Mouse (Mus musculus) erythroblast, adult 5-6 weeks (primary cell): Measurements from ENCODE around the gene Nutm1. TPM values are rescaled to one million over a fixed set of nuclear protein-coding genes. Genes with fewer than 3 reads are reported as not detected.

Experiments
- ATAC-seq: replicated peaks from 2 replicates; pipeline ENCODE4 v1.8.0; 2016; ENCODE audit warnings: moderate number of reproducible peaks, mild to moderate bottlenecking, moderate TSS enrichment, inconsistent platforms; ENCODE audit not compliant: poor library complexity, low FRiP score, severe bottlenecking
- total RNA-seq, 2 experiments: library from RNA; stranded (forward) in 1 of 2; stranded (reverse) in 1 of 2; fragments of 150-400 nt in 1 of 2; fragments of 200-764, 138-1000 nt in 1 of 2; gene quantifications; 2 replicates each; pipeline versions ENCODE4 v1.2.3 to v1.2.4; 2015 to 2017; ENCODE audit warnings: low replicate concordance in 2 of 2

Nutm1 gene
- total RNA-seq, 2 experiments from 2014 or later = not detected

DNA sequence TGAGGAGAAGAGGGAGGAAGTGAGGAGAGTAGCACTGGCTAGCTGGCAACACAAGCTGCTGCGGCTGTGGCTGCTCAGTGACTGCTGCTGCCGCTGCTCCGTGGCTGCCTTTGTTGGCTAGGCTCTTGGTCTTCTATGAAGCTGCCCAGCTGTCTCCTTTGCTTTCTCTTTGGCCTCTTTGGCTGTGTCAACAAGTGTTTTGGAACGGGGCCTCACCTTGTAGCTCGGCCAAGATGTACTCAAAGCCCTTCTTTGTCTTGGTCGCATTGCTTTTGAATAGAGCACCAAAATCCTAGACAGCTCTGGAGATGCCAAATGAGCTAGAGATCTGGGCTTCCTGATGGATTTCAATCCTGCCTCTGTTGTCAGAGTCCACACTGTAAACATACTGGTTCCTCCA is 48.9 kb downstream of the Nutm1 start:
- ATAC-seq = no peak

GRCm38 (mm10) chr2:112203056-112203455 is 56.0 kb downstream of the Nutm1 start:
- ATAC-seq = no peak

Other genes starting within 250 kb of the Nutm1 start
- gene Olfr1310, start 246.6 kb downstream of the Nutm1 start, total RNA-seq (2015; ENCODE audit: low replicate concordance) = not detected in 2 replicates
- not detected in 2 replicates for gene Olfr1310, start 246.6 kb downstream of the Nutm1 start, total RNA-seq (2017; ENCODE audit: low replicate concordance)
- not detected in 2 replicates for gene Olfr1311, start 234.9 kb downstream of the Nutm1 start, total RNA-seq (2015; ENCODE audit: low replicate concordance)
- not detected in 2 replicates for gene Olfr1311, start 234.9 kb downstream of the Nutm1 start, total RNA-seq (2017; ENCODE audit: low replicate concordance)
- not detected in 2 replicates for gene Olfr1312, start 209.1 kb downstream of the Nutm1 start, total RNA-seq (2015; ENCODE audit: low replicate concordance)
- not detected in 2 replicates for gene Olfr1312, start 209.1 kb downstream of the Nutm1 start, total RNA-seq (2017; ENCODE audit: low replicate concordance)
- not detected in 2 replicates for gene Olfr1313, start 181.4 kb downstream of the Nutm1 start, total RNA-seq (2015; ENCODE audit: low replicate concordance)
- gene Olfr1313, start 181.4 kb downstream of the Nutm1 start, total RNA-seq (2017; ENCODE audit: low replicate concordance) = not detected in 2 replicates
- gene Olfr1314, start 162.5 kb downstream of the Nutm1 start, total RNA-seq (2015; ENCODE audit: low replicate concordance) = not detected in 2 replicates
- gene Olfr1314, start 162.5 kb downstream of the Nutm1 start, total RNA-seq (2017; ENCODE audit: low replicate concordance) = not detected in 2 replicates
- not detected in 2 replicates for gene Olfr1315-ps1, start 143.9 kb downstream of the Nutm1 start, total RNA-seq (2015; ENCODE audit: low replicate concordance)
- not detected in 2 replicates for gene Olfr1315-ps1, start 143.9 kb downstream of the Nutm1 start, total RNA-seq (2017; ENCODE audit: low replicate concordance)
- not detected in 2 replicates for gene Olfr1316, start 124.3 kb downstream of the Nutm1 start, total RNA-seq (2015; ENCODE audit: low replicate concordance)
- not detected in 2 replicates for gene Olfr1316, start 124.3 kb downstream of the Nutm1 start, total RNA-seq (2017; ENCODE audit: low replicate concordance)
- gene Olfr1317, start 119.0 kb downstream of the Nutm1 start, total RNA-seq (2015; ENCODE audit: low replicate concordance) = not detected in 2 replicates
- not detected in 2 replicates for gene Olfr1317, start 119.0 kb downstream of the Nutm1 start, total RNA-seq (2017; ENCODE audit: low replicate concordance)
- gene Olfr1318, start 105.1 kb downstream of the Nutm1 start, total RNA-seq (2015; ENCODE audit: low replicate concordance) = not detected in 2 replicates
- not detected in 2 replicates for gene Olfr1318, start 105.1 kb downstream of the Nutm1 start, total RNA-seq (2017; ENCODE audit: low replicate concordance)
- gene Lpcat4, start 19.8 kb downstream of the Nutm1 start, total RNA-seq (2015; ENCODE audit: low replicate concordance) = 5.4 and 8.6 TPM in 2 replicates
- 2.6 and 5.4 TPM in 2 replicates for gene Lpcat4, start 19.8 kb downstream of the Nutm1 start, total RNA-seq (2017; ENCODE audit: low replicate concordance)
- 23.6 and 25.4 TPM in 2 replicates for gene Nop10, start 2.6 kb upstream of the Nutm1 start, total RNA-seq (2015; ENCODE audit: low replicate concordance)
- gene Nop10, start 2.6 kb upstream of the Nutm1 start, total RNA-seq (2017; ENCODE audit: low replicate concordance) = 28.3 and 33.6 TPM in 2 replicates
- 94.7 and 134 TPM in 2 replicates for gene Slc12a6, start 6.5 kb upstream of the Nutm1 start, total RNA-seq (2015; ENCODE audit: low replicate concordance)
- gene Slc12a6, start 6.5 kb upstream of the Nutm1 start, total RNA-seq (2017; ENCODE audit: low replicate concordance) = 97.9 and 119 TPM in 2 replicates
- not detected in 2 replicates for gene Gm21985, start 7.0 kb upstream of the Nutm1 start, total RNA-seq (2015; ENCODE audit: low replicate concordance)
- gene Gm21985, start 7.0 kb upstream of the Nutm1 start, total RNA-seq (2017; ENCODE audit: low replicate concordance) = 0.60 and 8.5 TPM in 2 replicates
- 8.6 and 14.0 TPM in 2 replicates for gene Emc4, start 108.7 kb upstream of the Nutm1 start, total RNA-seq (2015; ENCODE audit: low replicate concordance)
- 6.0 and 16.8 TPM in 2 replicates for gene Emc4, start 108.7 kb upstream of the Nutm1 start, total RNA-seq (2017; ENCODE audit: low replicate concordance)
- gene Katnbl1, start 119.9 kb upstream of the Nutm1 start, total RNA-seq (2015; ENCODE audit: low replicate concordance) = 8.5 and 11.9 TPM in 2 replicates
- gene Katnbl1, start 119.9 kb upstream of the Nutm1 start, total RNA-seq (2017; ENCODE audit: low replicate concordance) = 2.0 and 8.1 TPM in 2 replicates
- gene Emc7, start 195.7 kb upstream of the Nutm1 start, total RNA-seq (2015; ENCODE audit: low replicate concordance) = 2.9 and 4.2 TPM in 2 replicates
- 2.8 and 4.0 TPM in 2 replicates for gene Emc7, start 195.7 kb upstream of the Nutm1 start, total RNA-seq (2017; ENCODE audit: low replicate concordance)
- not detected in 2 replicates for gene Chrm5, start 221.5 kb upstream of the Nutm1 start, total RNA-seq (2015; ENCODE audit: low replicate concordance)
- gene Chrm5, start 221.5 kb upstream of the Nutm1 start, total RNA-seq (2017; ENCODE audit: low replicate concordance) = not detected in 2 replicates
- gene Aven, start 233.7 kb upstream of the Nutm1 start, total RNA-seq (2015; ENCODE audit: low replicate concordance) = 1.0 and 5.6 TPM in 2 replicates
- gene Aven, start 233.7 kb upstream of the Nutm1 start, total RNA-seq (2017; ENCODE audit: low replicate concordance) = 4.9 and 6.3 TPM in 2 replicates